Mouse (Mus musculus) heart, adult 2 months (tissue): ENCODE measurements at regions not wholly inside any gene's neighbourhood (a gene's known extent, or its start where the extent isn't known, plus 50 kb on each side); places are given as distances from the start of the nearest gene placed in this dataset.

ENCODE experiments used
- CTCF ChIP-seq: fragments of 200-600 bp; IDR thresholded peaks from 2 replicates; pipeline ENCODE4 v1.8.1; 2022; ENCODE audit warnings: antibody characterized with exemption, mild to moderate bottlenecking, moderate library complexity
- EP300 ChIP-seq: fragments of 200-500 bp; IDR thresholded peaks from 2 replicates; pipeline ENCODE4 v1.6.1; 2011; ENCODE audit warnings: low read depth, low read length, control low read depth; ENCODE audit not compliant: insufficient read depth
- POLR2A ChIP-seq: fragments of 200-500 bp; IDR thresholded peaks from 2 replicates; pipeline ENCODE4 v1.6.1; 2011; ENCODE audit warnings: mild to moderate bottlenecking, low read depth, low read length, control low read depth; ENCODE audit not compliant: insufficient read depth

DNA sequence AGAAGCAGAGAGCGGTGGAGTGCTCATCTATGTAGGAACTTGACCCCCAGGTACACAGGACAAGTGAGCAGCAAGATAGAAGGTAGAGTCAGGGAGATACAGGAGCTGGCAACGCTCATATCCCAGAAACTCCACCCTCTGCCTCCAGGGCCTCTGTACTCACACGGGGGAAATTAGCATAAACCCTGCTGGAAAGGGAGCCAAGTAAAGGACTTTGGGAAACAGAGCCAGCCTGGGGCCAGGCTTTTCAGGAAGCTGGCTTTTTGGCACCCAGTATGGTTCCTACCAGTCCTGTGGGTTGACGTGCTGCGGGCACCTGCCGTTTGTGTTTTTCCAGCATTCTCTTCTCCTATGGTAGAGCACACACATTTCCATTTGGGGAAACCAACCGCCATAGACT is 128.2 kb upstream of the Hmga2 start:
- TF ChIP-seq POLR2A (no peak), EP300 (no peak), CTCF (no peak)
